Mouse (Mus musculus) brown adipose tissue, adult 24 weeks (tissue): ENCODE measurements around the gene St3gal6. TPM values are rescaled to one million over a fixed set of nuclear protein-coding genes. Genes with fewer than 3 reads are reported as not detected.

Experiments
- H3K27ac ChIP-seq: fragments of 200-500 bp; replicated peaks from 2 replicates; pipeline ENCODE4 v1.5.1; 2012; ENCODE audit warnings: low read depth, mild to moderate bottlenecking, low read length
- H3K4me1 ChIP-seq: fragments of 200-500 bp; 2 replicates; pipeline ENCODE4 v1.6.1; 2012; ENCODE audit warnings: low read length, mixed read lengths; ENCODE audit not compliant: control insufficient read depth, insufficient read depth, insufficient read length
- H3K4me3 ChIP-seq: fragments of 200-500 bp; 2 replicates; pipeline ENCODE4 v1.5.1; 2012; ENCODE audit warnings: low read depth, mild to moderate bottlenecking, low read length, moderate library complexity; ENCODE audit not compliant: insufficient read depth
- polyA plus RNA-seq: library from polyadenylated mRNA; stranded (reverse); fragments of >200 nt; gene quantifications from 2 replicates; pipeline ENCODE4 v1.2.4, GENCODE M21; 2012; ENCODE audit not compliant: missing spikeins, insufficient read depth, insufficient read length

St3gal6 gene
- polyA plus RNA-seq, 1 experiment: 39.7 TPM

GRCm38 (mm10) chr16:58451647-58452046 is 72.4 kb downstream of the St3gal6 start:
- H3K4me3 ChIP-seq: no peak overlapping the region
- H3K4me1 ChIP-seq: no peaks in the 10 kb centered on the region
- H3K27ac ChIP-seq: no peak overlapping the region

GRCm38 (mm10) chr16:58450648-58451047 is 73.4 kb downstream of the St3gal6 start:
- H3K4me3 ChIP-seq: no peak overlapping the region
- H3K27ac ChIP-seq: no peak overlapping the region
- no peaks in the 10 kb centered on the region for H3K4me1 ChIP-seq

- Histone ChIP-seq H3K4me1 (no peaks in the 10 kb centered on the region), H3K27ac (no peak overlapping the region), H3K4me3 (no peak overlapping the region)
Measured at GRCm38 (mm10) chr16:58449073-58449472, 75.0 kb downstream of the St3gal6 start.

- no peaks in the 10 kb centered on the region for H3K4me1 ChIP-seq
- no peak overlapping the region for H3K27ac ChIP-seq
- H3K4me3 ChIP-seq: no peak overlapping the region
Measured at GRCm38 (mm10) chr16:58446281-58447259, 77.5 kb downstream of the St3gal6 start.

- Histone ChIP-seq H3K27ac (no peak overlapping the region), H3K4me1 (no peaks in the 10 kb centered on the region), H3K4me3 (no peak overlapping the region)
Measured at GRCm38 (mm10) chr16:58444735-58445134, 79.3 kb downstream of the St3gal6 start.

DNA sequence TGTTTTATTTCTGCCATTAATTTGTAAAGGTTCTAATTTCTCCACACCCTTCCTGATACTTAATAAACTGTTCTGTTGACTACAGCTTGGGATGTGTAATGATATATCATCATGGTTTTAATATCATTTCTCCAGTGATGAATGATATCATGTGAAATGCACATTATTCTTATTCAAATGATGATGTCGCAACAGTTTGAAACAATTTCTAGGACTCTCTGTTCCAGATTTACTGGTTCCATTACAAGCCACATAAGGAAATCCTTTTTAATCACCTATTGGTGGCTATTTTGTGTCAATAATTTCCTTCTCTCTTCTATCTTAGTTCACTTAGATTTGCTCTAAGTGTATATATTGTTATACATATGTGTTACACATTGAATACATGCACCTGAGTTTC is 91.7 kb downstream of the St3gal6 start:
- Histone ChIP-seq H3K4me3 (no peak overlapping the region), H3K27ac (no peak overlapping the region), H3K4me1 (0 out of 2 replicates have a peak, but pooled peaks cover 2% of the 10 kb centered on the region)

GRCm38 (mm10) chr16:58430246-58430645 is 93.8 kb downstream of the St3gal6 start:
- H3K27ac ChIP-seq: no peak overlapping the region
- no peak overlapping the region for H3K4me3 ChIP-seq
- H3K4me1 ChIP-seq: 0 out of 2 replicates have a peak, but pooled peaks cover 2% of the 10 kb centered on the region

- peaks cover 3% of the 10 kb centered on the region for H3K4me1 ChIP-seq
- no peak overlapping the region for H3K4me3 ChIP-seq
- no peak overlapping the region for H3K27ac ChIP-seq
Measured at GRCm38 (mm10) chr16:58421696-58422354, 102.2 kb downstream of the St3gal6 start.

Other genes with a start within 250 kb of the St3gal6 start
- gene Dcbld2, start 115.8 kb downstream of the St3gal6 start, polyA plus RNA-seq: 5.4 and 7.8 TPM in 2 replicates
- gene Gm813, start 92.7 kb upstream of the St3gal6 start, polyA plus RNA-seq: not detected in 2 replicates
- gene E330017A01Rik, start 114.5 kb upstream of the St3gal6 start, polyA plus RNA-seq: not detected in 2 replicates
- gene Cpox, start 146.0 kb upstream of the St3gal6 start, polyA plus RNA-seq: 3.0 and 4.6 TPM in 2 replicates
- gene Gpr15, start 194.8 kb upstream of the St3gal6 start, polyA plus RNA-seq: not detected in 2 replicates
- gene Cldnd1, start 203.7 kb upstream of the St3gal6 start, polyA plus RNA-seq: 22.5 and 41.1 TPM in 2 replicates
- not detected in 2 replicates for gene Olfr172, start 238.9 kb upstream of the St3gal6 start, polyA plus RNA-seq